Mouse (Mus musculus): Measurements from ENCODE around the gene Nup214. TPM values are rescaled to one million over a fixed set of nuclear protein-coding genes. Genes with fewer than 3 reads are reported as not detected.
"Not testable (repeated sequence)": the region's sequence is repeated elsewhere in the genome, so short reads cannot be mapped to it uniquely, and the experiment has no call there.

Nup214 gene
- polyA plus RNA-seq, 1 experiment: 60.7 TPM

DNA sequence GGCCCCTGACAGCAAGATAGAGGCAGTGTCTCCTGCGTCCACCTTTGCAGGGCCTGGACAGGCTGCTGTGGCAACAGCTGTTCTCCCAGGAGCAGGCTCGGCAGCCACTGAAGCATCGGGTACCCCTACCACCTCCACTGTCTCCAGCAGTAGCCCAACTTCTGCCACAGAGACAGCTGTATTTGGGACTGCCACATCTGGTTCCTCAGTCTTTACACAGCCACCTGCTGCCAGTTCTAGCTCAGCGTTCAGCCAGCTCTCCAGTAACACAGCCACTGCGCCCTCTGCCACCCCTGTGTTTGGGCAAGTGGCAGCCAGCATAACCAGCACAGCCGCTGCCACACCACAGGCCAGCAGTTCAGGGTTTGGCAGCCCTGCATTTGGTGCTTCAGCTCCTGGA is 60.0 kb downstream of the Nup214 start:
- H3K4me1 ChIP-seq (ENCODE audit: control insufficient read depth, insufficient read depth, low read length): no peaks in the 10 kb centered on the region
- H3K4me3 ChIP-seq (ENCODE audit: insufficient read depth, low read length): no peak overlapping the region
- H3K27ac ChIP-seq (ENCODE audit: insufficient read depth, low read length): no peak overlapping the region
- TF ChIP-seq POLR2A (IDR thresholded peaks at IDR 0.05; ENCODE audit: low read depth, low read length) (no peak), CTCF (IDR thresholded peaks at IDR 0.05; ENCODE audit: borderline replicate concordance, insufficient read depth, low read length) (no peak)

DNA sequence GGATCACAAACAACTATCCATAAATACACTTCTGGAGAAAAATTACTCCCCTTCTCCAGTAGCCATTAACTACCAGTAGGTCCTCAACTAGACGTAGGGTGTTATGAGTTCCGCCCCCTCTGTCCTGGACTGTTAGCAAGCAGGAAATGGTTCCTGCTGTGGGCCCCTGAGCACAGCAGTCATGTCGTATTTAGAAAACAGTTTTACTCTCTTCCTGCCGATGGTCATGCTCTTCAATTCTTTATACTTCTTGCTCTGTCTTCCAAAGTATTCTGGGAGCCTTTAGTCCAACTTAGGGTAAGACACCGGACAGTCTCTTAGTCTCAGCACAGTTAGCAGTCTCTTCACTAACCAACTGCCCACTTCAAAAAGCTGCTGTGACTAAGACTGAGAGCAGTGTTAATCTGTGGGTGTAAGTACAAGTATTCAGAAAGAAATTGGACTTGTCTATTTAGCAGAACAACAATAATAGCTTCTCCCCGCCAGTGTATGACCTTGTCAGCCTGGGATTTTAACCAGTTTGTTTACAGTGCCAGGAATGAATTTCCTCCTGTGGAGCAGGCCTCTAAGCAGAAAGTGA is 63.1 kb downstream of the Nup214 start:
- Histone ChIP-seq H3K4me3 (ENCODE audit: insufficient read depth, low read length) (no peak overlapping the region), H3K4me1 (ENCODE audit: control insufficient read depth, insufficient read depth, low read length) (no peaks in the 10 kb centered on the region), H3K27ac (ENCODE audit: insufficient read depth, low read length) (no peak overlapping the region)
- TF ChIP-seq CTCF (IDR thresholded peaks at IDR 0.05; ENCODE audit: borderline replicate concordance, insufficient read depth, low read length) (no peak), POLR2A (IDR thresholded peaks at IDR 0.05; ENCODE audit: low read depth, low read length) (no peak)

DNA sequence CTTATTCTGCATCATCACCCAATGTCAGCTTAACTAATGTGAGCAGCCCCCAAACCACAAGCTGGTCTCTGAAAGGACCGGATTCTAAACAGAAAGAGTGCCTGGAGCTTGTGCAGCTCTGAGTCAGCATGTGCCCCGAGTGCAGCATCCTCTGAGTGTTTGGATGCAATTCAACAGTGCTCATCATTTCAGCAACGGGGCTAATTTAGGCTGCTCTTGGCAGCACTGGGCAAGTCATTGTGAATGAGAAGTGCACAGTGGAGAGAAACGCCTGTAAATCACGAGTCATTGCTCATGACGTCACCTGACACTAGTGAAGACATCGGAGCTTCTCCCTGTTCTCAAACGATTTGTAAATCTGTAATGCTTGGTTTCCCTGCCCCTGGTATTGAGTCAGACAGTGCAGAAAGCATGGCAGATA is 64.4 kb downstream of the Nup214 start:
- no peak overlapping the region for H3K27ac ChIP-seq (ENCODE audit: insufficient read depth, low read length)
- no peak for TF ChIP-seq CTCF (IDR thresholded peaks at IDR 0.05; ENCODE audit: borderline replicate concordance, insufficient read depth, low read length)
- no peak for TF ChIP-seq POLR2A (IDR thresholded peaks at IDR 0.05; ENCODE audit: low read depth, low read length)
- no peak overlapping the region for H3K4me3 ChIP-seq (ENCODE audit: insufficient read depth, low read length)
- no peaks in the 10 kb centered on the region for H3K4me1 ChIP-seq (ENCODE audit: control insufficient read depth, insufficient read depth, low read length)

DNA sequence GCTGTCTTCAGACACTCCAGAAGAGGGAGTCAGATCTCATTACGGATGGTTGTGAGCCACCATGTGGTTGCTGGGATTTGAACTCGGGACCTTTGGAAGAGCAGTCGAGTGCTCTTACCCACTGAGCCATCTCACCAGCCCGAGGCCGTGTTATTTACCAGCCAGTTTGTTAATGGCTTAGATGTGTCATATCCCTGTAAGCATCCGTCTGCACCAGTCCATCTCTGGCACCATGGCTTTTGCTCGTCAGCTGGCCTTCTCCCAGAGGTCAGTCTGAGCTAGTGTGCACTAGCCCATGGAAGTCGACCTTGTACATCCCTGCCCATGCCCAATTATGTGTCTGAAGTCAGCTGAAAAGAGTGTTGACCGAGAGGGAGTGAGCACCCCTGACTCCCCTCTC is 66.4 kb downstream of the Nup214 start:
- H3K4me1 ChIP-seq (ENCODE audit: control insufficient read depth, insufficient read depth, low read length); H3K4me3 ChIP-seq (ENCODE audit: insufficient read depth, low read length); H3K27ac ChIP-seq (ENCODE audit: insufficient read depth, low read length): not testable (repeated sequence)

DNA sequence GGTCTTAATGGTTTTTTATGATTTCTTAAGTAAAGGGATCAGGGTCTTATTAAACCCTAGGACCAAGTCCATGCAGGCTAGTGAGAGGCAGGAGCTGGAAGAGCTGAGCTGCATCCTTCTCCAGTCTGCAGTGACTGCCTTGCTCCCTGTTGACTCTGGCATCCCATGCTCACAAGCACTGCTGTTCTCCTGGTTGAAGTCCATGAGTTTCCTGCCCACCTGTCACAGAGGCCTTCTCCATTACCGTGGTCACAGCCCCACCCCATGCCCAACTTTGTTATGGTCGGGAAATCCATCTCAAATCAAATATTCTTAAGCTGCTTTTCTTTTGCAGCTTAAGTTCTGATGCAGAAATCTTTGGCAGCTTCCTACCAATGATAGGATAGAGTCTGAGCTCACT is 66.9 kb downstream of the Nup214 start:
- Histone ChIP-seq H3K4me1 (ENCODE audit: control insufficient read depth, insufficient read depth, low read length) (no peaks in the 10 kb centered on the region), H3K27ac (ENCODE audit: insufficient read depth, low read length) (no peak overlapping the region), H3K4me3 (ENCODE audit: insufficient read depth, low read length) (no peak overlapping the region)
- TF ChIP-seq POLR2A (IDR thresholded peaks at IDR 0.05; ENCODE audit: low read depth, low read length): no peak
- TF ChIP-seq CTCF (IDR thresholded peaks at IDR 0.05; ENCODE audit: borderline replicate concordance, insufficient read depth, low read length): no peak

DNA sequence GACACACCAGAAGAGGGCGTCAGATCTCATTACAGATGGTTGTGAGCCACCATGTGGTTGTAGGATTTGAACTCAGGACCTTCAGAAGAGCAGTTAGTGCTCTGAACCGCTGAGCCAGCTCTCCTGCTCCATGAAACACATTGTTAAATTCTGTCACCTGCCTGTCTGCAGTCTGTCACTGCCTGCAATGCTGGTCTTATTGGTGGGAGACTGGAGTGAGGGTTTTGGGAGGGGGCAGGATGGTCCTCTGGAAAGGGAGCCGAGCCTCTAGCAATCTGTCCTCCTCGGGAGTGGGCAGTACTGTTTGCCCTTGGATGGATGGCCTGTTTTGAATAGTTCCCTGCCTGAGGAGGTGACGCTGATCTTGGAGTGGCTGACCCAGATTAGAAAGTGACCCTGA is 69.6 kb downstream of the Nup214 start:
- no peaks in the 10 kb centered on the region for H3K4me1 ChIP-seq (ENCODE audit: control insufficient read depth, insufficient read depth, low read length)
- no peak for TF ChIP-seq POLR2A (IDR thresholded peaks at IDR 0.05; ENCODE audit: low read depth, low read length)
- no peak for TF ChIP-seq CTCF (IDR thresholded peaks at IDR 0.05; ENCODE audit: borderline replicate concordance, insufficient read depth, low read length)
- no peak overlapping the region for H3K4me3 ChIP-seq (ENCODE audit: insufficient read depth, low read length)
- no peak overlapping the region for H3K27ac ChIP-seq (ENCODE audit: insufficient read depth, low read length)

DNA sequence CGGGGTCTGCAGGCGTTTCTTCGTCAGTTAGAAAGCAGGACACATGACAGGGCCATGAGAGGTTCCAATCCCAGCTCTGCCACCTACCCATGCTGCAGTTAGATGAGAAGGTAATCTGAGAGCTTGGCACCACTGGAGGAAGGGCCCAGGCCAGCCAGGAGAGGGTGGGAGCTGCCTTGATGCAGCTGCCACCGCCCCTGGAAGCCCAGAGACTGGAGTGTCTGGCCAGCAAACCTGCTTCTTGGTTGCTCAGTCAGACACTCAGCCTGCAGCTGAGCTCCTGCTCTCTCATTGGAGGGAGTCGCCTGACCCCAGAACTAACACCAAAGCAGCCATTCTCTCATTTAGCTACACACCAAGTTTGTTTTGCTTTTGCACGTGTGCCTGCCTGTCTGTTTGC is 71.1 kb downstream of the Nup214 start:
- Histone ChIP-seq H3K27ac (ENCODE audit: insufficient read depth, low read length) (no peak overlapping the region), H3K4me1 (ENCODE audit: control insufficient read depth, insufficient read depth, low read length) (no peaks in the 10 kb centered on the region), H3K4me3 (ENCODE audit: insufficient read depth, low read length) (no peak overlapping the region)
- TF ChIP-seq POLR2A (IDR thresholded peaks at IDR 0.05; ENCODE audit: low read depth, low read length): no peak
- no peak for TF ChIP-seq CTCF (IDR thresholded peaks at IDR 0.05; ENCODE audit: borderline replicate concordance, insufficient read depth, low read length)

DNA sequence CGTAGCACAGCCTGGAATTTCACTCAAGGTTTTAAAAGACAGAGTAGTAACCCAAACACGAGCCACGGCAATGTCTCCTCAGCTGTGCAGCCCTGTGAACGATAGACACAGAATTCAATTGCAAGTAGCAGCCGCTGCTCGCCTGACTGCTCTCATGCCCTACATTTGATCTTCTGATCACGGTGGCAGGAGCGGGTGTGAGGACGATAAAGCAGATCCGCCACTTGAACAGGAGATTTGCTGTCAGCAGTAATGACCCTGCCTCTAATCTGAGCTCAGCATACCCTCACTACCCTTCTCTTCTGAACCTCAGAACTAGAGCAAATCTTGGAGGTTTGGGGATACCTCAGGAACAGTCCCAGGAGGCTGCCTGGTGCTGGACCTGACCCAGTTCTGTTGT is 71.8 kb downstream of the Nup214 start:
- no peak overlapping the region for H3K4me3 ChIP-seq (ENCODE audit: insufficient read depth, low read length)
- TF ChIP-seq POLR2A (IDR thresholded peaks at IDR 0.05; ENCODE audit: low read depth, low read length): no peak
- TF ChIP-seq CTCF (IDR thresholded peaks at IDR 0.05; ENCODE audit: borderline replicate concordance, insufficient read depth, low read length): no peak
- H3K4me1 ChIP-seq (ENCODE audit: control insufficient read depth, insufficient read depth, low read length): no peaks in the 10 kb centered on the region
- no peak overlapping the region for H3K27ac ChIP-seq (ENCODE audit: insufficient read depth, low read length)

DNA sequence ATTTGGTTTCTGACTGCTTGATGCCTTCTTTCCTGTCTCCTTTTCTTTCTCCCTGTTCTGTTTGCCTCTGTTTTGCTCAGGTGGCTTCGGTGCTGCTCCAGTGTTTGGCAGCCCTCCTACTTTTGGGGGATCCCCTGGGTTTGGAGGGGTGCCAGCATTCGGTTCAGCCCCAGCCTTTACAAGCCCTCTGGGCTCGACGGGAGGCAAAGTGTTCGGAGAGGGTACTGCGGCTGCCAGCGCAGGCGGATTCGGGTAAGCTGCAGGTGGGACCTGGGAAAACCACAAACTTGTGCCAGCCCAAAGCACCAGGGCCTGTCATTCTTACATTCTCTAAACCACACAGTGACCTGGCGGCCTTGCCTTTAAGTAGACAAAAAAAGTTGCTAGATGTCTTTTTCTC is 73.1 kb downstream of the Nup214 start:
- no peak for TF ChIP-seq CTCF (IDR thresholded peaks at IDR 0.05; ENCODE audit: borderline replicate concordance, insufficient read depth, low read length)
- no peak for TF ChIP-seq POLR2A (IDR thresholded peaks at IDR 0.05; ENCODE audit: low read depth, low read length)
- H3K4me1 ChIP-seq (ENCODE audit: control insufficient read depth, insufficient read depth, low read length): no peaks in the 10 kb centered on the region
- H3K27ac ChIP-seq (ENCODE audit: insufficient read depth, low read length): no peak overlapping the region
- no peak overlapping the region for H3K4me3 ChIP-seq (ENCODE audit: insufficient read depth, low read length)

DNA sequence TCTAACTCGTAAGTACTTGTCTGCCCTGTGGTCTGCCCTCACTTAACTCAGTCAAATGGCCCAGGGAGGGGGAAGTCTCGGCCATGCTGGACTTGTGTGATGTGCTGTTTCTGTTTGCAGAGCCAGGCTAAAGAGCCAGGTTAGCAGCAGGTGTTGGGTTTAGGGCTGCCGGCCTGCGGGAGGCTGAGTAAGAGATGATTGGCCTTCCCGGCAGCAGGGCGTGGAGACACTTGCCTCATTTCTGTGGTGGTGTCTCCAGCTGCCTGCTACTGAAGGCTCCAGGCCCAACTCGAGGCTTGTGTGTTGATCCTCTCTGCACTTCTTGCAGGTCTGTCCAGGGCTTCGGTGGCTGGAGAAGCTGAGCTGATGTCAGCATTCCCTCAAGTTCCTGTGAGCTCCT is 77.6 kb downstream of the Nup214 start:
- TF ChIP-seq CTCF (IDR thresholded peaks at IDR 0.05; ENCODE audit: borderline replicate concordance, insufficient read depth, low read length) (no peak), POLR2A (IDR thresholded peaks at IDR 0.05; ENCODE audit: low read depth, low read length) (no peak)
- H3K27ac ChIP-seq (ENCODE audit: insufficient read depth, low read length): no peak overlapping the region
- H3K4me1 ChIP-seq (ENCODE audit: control insufficient read depth, insufficient read depth, low read length): no peaks in the 10 kb centered on the region
- H3K4me3 ChIP-seq (ENCODE audit: insufficient read depth, low read length): no peak overlapping the region

DNA sequence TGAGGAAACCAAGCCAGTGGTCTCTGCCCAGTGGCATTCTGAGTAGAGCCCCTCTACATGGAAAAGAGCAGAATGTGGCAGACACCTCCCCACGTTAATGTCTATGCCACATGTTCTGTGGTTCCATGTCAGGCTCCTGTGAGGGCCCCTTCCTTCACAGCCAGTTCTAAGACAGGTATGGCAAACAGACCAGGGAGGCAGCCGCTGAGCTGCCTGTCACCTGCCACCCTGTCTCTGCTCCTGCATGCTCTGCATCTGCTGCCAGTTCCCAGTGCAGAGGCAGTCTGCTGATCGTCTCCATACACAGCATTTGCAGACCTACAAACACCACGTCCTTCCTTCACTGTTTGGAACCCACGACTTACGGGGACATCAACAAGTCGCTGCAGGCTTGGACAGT is 78.2 kb downstream of the Nup214 start:
- Histone ChIP-seq H3K27ac (ENCODE audit: insufficient read depth, low read length) (no peak overlapping the region), H3K4me3 (ENCODE audit: insufficient read depth, low read length) (no peak overlapping the region), H3K4me1 (ENCODE audit: control insufficient read depth, insufficient read depth, low read length) (no peaks in the 10 kb centered on the region)
- TF ChIP-seq CTCF (IDR thresholded peaks at IDR 0.05; ENCODE audit: borderline replicate concordance, insufficient read depth, low read length) (no peak), POLR2A (IDR thresholded peaks at IDR 0.05; ENCODE audit: low read depth, low read length) (no peak)

Measured in embryonic fibroblast, embryonic 13.5 days (primary cell).